Mouse (Mus musculus) heart, postnatal 0 days (tissue): ENCODE measurements at regions not wholly inside any gene's neighbourhood (a gene's known extent, or its start where the extent isn't known, plus 50 kb on each side); places are given as distances from the start of the nearest gene placed in this dataset.

Source experiments
- CTCF ChIP-seq: IDR thresholded peaks from 2 replicates; pipeline ENCODE4 v1.5.1; 2016; ENCODE audit warnings: antibody characterized with exemption, control low read depth, low read depth
- EP300 ChIP-seq: IDR thresholded peaks from 2 replicates; pipeline ENCODE4 v1.6.1; 2016; ENCODE audit warnings: antibody characterized with exemption, low read depth

GRCm38 (mm10) chr8:109360904-109361303 is 132.9 kb upstream of the Pmfbp1 start:
- TF ChIP-seq CTCF, result no peak
- no peak for TF ChIP-seq EP300
